Mouse (Mus musculus) liver, adult 2 months (tissue): Measurements from ENCODE around the gene Gpr137. TPM values are rescaled to one million over a fixed set of nuclear protein-coding genes. Genes with fewer than 3 reads are reported as not detected.
"Not testable (repeated sequence)": the region's sequence is repeated elsewhere in the genome, so short reads cannot be mapped to it uniquely, and the experiment has no call there.

Source experiments
- DNase-seq: peaks from one replicate; pipeline ENCODE4 v3.0.0-alpha.2; 2011; ENCODE audit warnings: low read depth, low spot score; ENCODE audit errors: extremely low read depth
- H3K27ac ChIP-seq: fragments of 200-500 bp; replicated peaks from 2 replicates; pipeline ENCODE4 v1.5.1; 2012; ENCODE audit warnings: low read depth, mild to moderate bottlenecking, control low read depth, inconsistent platforms, low read length; ENCODE audit not compliant: insufficient read depth
- H3K27me3 ChIP-seq: fragments of 200-500 bp; 2 replicates; pipeline ENCODE4 v1.6.1; 2012; ENCODE audit warnings: mild to moderate bottlenecking, moderate library complexity, low read length, inconsistent platforms; ENCODE audit not compliant: control insufficient read depth, insufficient read depth
- H3K36me3 ChIP-seq: fragments of 200-500 bp; 2 replicates; pipeline ENCODE4 v1.6.1; 2012; ENCODE audit warnings: low read length, inconsistent platforms; ENCODE audit not compliant: control insufficient read depth, insufficient read depth
- H3K4me1 ChIP-seq: fragments of 200-500 bp; 2 replicates; pipeline ENCODE4 v1.6.1; 2011; ENCODE audit warnings: low read length; ENCODE audit not compliant: control insufficient read depth, insufficient read depth
- H3K4me3 ChIP-seq: fragments of 200-500 bp; 2 replicates; pipeline ENCODE4 v1.5.1; 2011; ENCODE audit warnings: low read depth, mild to moderate bottlenecking, control low read depth, low read length, moderate library complexity; ENCODE audit not compliant: insufficient read depth
- H3K79me2 ChIP-seq: fragments of 200-500 bp; 2 replicates; pipeline ENCODE4 v1.6.1; 2012; ENCODE audit warnings: inconsistent platforms, mild to moderate bottlenecking, low read length, moderate library complexity; ENCODE audit not compliant: control insufficient read depth, insufficient read depth
- H3K9ac ChIP-seq: fragments of 200-500 bp; 2 replicates; pipeline ENCODE4 v1.6.1; 2012; ENCODE audit warnings: low read depth, mild to moderate bottlenecking, control low read depth, inconsistent platforms, low read length
- CTCF ChIP-seq: fragments of 200-500 bp; IDR thresholded peaks from 2 replicates; pipeline ENCODE4 v1.5.1; 2011; ENCODE audit warnings: low read depth, low read length, control low read depth
- POLR2A ChIP-seq: fragments of 200-500 bp; IDR thresholded peaks from 2 replicates; pipeline ENCODE4 v1.6.1; 2011; ENCODE audit warnings: low read length, control low read depth; ENCODE audit not compliant: insufficient read depth; ENCODE audit errors: extremely low read depth
- WGBS: fragments of 180-500 bp; shearing (Covaris S2); methylation state at CpG from one replicate; pipeline ENCODE4 v1.1.7; 2018; 5-methylcytosine and 5-hydroxymethylcytosine counted together
- polyA plus RNA-seq: library from polyadenylated mRNA; depleted of rRNA; stranded (reverse); fragments of >200 nt; gene quantifications from 2 replicates; pipeline ENCODE4 v1.2.3, GENCODE M21; 2012
- total RNA-seq: library from RNA; depleted of rRNA; stranded (reverse); fragments of >200 nt; gene quantifications from 2 replicates; pipeline ENCODE4 v1.2.3, GENCODE M21; 2014

The Gpr137 gene
- total and polyA plus RNA-seq, 2 experiments: 12.3 to 61.1 TPM

- 90% methylated on average over 11 of the region's 11 CpGs for WGBS
- peak; percentile 38 for DNase-seq
- H3K4me3 ChIP-seq: no peak overlapping the region
- peak overlapping the region; percentile 43 for H3K27ac ChIP-seq
- H3K27me3 ChIP-seq: no peaks in the 10 kb centered on the region
- peaks cover 8% of the 10 kb centered on the region; the same call in 1 of the 2 replicates for H3K36me3 ChIP-seq
- TF ChIP-seq POLR2A: no peak
- no peak for TF ChIP-seq CTCF
- H3K9ac ChIP-seq: no peak overlapping the region
- H3K79me2 ChIP-seq: no peaks in the 10 kb centered on the region
- peaks cover 18% of the 10 kb centered on the region for H3K4me1 ChIP-seq
These were observed 36.7 kb downstream of the Gpr137 start for GRCm38 (mm10) chr19:6905498-6906159.

- 23% methylated on average over 2 of the region's 2 CpGs for WGBS
- peak; percentile 67 for DNase-seq
- no peaks in the 10 kb centered on the region for H3K27me3 ChIP-seq
- TF ChIP-seq POLR2A: no peak
- TF ChIP-seq CTCF: no peak
- H3K4me1 ChIP-seq: peaks cover 18% of the 10 kb centered on the region
- peaks cover 8% of the 10 kb centered on the region; the same call in 1 of the 2 replicates for H3K36me3 ChIP-seq
- peak overlapping the region; percentile 43 for H3K27ac ChIP-seq
- H3K79me2 ChIP-seq: no peaks in the 10 kb centered on the region
- H3K9ac ChIP-seq: no peak overlapping the region
- H3K4me3 ChIP-seq: no peak overlapping the region
These were observed 37.4 kb downstream of the Gpr137 start for GRCm38 (mm10) chr19:6904846-6905245.

- no peak for DNase-seq
- Histone ChIP-seq H3K27me3 (no peaks in the 10 kb centered on the region), H3K9ac (no peak overlapping the region), H3K4me3 (no peak overlapping the region), H3K79me2 (no peaks in the 10 kb centered on the region), H3K4me1 (peaks cover 18% of the 10 kb centered on the region), H3K27ac (no peak overlapping the region), H3K36me3 (peaks cover 8% of the 10 kb centered on the region; the same call in 1 of the 2 replicates)
- TF ChIP-seq POLR2A: no peak
- TF ChIP-seq CTCF: no peak
- WGBS: 88% methylated on average over 1 of the region's 1 CpGs
These were observed 39.2 kb downstream of the Gpr137 start for GRCm38 (mm10) chr19:6903031-6903430.

- Histone ChIP-seq H3K79me2 (no peaks in the 10 kb centered on the region), H3K36me3 (no peaks in the 10 kb centered on the region), H3K9ac (no peak overlapping the region), H3K4me3 (no peak overlapping the region), H3K27ac (no peak overlapping the region), H3K27me3 (no peaks in the 10 kb centered on the region), H3K4me1 (0 out of 2 replicates have a peak, but pooled peaks cover 3% of the 10 kb centered on the region)
- 74% methylated on average over 4 of the region's 4 CpGs for WGBS
- TF ChIP-seq POLR2A: no peak
- no peak for TF ChIP-seq CTCF
- DNase-seq: peak; percentile 31
These were observed 42.6 kb downstream of the Gpr137 start for GRCm38 (mm10) chr19:6899641-6900040.

GRCm38 (mm10) chr19:6895608-6896305 lies 46.5 kb downstream of the Gpr137 start:
- H3K36me3 ChIP-seq, H3K4me1 ChIP-seq, H3K79me2 ChIP-seq, H3K4me3 ChIP-seq, H3K27me3 ChIP-seq, H3K9ac ChIP-seq, H3K27ac ChIP-seq, DNase-seq: not testable (repeated sequence)
- whole genome bisulfite sequencing: 71% methylated on average over 18 of the region's 18 CpGs

- no peaks in the 10 kb centered on the region for H3K27me3 ChIP-seq
- H3K9ac ChIP-seq: no peak overlapping the region
- H3K27ac ChIP-seq: no peak overlapping the region
- no peak for DNase-seq
- TF ChIP-seq POLR2A (no peak), CTCF (no peak)
- H3K79me2 ChIP-seq: no peaks in the 10 kb centered on the region
- H3K4me3 ChIP-seq: no peak overlapping the region
- 95% methylated on average over 14 of the region's 14 CpGs for WGBS
- no peaks in the 10 kb centered on the region for H3K4me1 ChIP-seq
- H3K36me3 ChIP-seq: no peaks in the 10 kb centered on the region
These were observed 48.4 kb downstream of the Gpr137 start for GRCm38 (mm10) chr19:6893731-6894451.
